Mouse (Mus musculus) gastrocnemius, postnatal 14 days (tissue): ENCODE data around the gene Ifnl2. TPM values are rescaled to one million over a fixed set of nuclear protein-coding genes. Genes with fewer than 3 reads are reported as not detected.
A peak's percentile ranks its signal among the peaks of the same experiment; 100 is the strongest.
"Not testable (repeated sequence)": the region's sequence is repeated elsewhere in the genome, so short reads cannot be mapped to it uniquely, and the experiment has no call there.

Experiments
- DNase-seq: peaks from one replicate; pipeline ENCODE4 v3.0.0; 2021; ENCODE audit warnings: mixed read lengths
- intact Hi-C: fragments of 180-260 bp; cut with DNase I; formaldehyde crosslinking; loops from one replicate; pipeline ENCODE4 v1.15.1; 2025; ENCODE audit warnings: low total_unique reads
- long read RNA-seq, 2 experiments: library from polyadenylated mRNA; stranded (forward); transcript quantifications; one replicate each; pipeline ENCODE4 v2.0.0; 2021
- total RNA-seq, 2 experiments: library from RNA; stranded (reverse); gene quantifications; 2 replicates each; pipeline ENCODE4 v1.2.3; 2021

The Ifnl2 gene
- not detected for total RNA-seq
- long read RNA-seq, experiment 1, result 0 reads
- long read RNA-seq, experiment 2, result 0 reads

DNA sequence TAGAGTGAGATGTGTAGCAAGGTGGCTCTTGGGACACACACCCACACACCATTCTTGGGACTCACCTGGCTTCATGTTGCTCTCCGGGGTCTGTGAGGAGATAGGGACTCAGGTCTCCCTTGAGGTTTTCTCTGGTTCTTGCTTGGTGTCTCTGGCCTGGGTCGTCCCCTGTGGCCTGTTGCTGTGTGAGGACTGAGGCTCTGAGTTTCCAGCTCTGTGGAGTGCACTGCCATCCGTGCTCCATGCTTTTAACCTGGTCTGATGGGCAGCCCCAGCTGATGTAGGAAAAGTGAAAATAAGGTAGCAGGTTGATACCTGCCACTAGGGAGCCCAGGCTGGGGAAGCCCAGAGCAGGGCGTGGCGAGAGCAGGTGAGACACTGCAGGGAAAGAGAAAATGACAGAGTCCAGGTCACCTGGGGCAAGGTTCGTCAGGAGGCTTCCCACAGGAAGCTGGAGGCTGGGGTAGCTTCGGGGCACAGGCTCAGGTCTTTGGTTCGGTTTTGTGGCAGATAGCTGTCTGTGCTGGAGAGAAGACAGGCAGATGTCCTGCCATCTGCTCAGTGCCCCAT, at the start of gene Ifnl2:
Gene Ifnl2 (minus strand): TSS at position 51 of the 570 bp plus-strand sequence.
- DNase-seq, intact Hi-C loops: not testable (repeated sequence)

DNA sequence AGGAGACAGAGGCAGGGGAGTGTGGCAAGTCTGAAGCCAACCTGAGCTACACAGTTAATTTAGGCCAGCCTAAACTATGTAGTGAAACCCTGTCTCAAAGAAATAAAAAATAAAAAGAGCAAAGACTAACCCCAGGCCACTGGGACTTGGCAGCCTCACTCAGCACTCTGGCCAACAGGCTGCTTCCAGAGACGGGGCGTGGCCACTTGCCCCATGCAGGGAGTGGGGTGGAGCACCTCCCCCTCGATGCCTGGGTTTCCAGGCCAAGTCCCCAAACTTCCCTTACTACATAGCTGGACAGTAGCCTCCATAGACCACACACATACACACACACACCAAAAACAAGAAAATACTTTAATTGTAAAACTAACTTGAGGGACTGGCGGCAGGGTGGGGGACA, 48.2 kb upstream of the Ifnl2 start:
- intact Hi-C loops, result no loop called here
- peak; percentile 81 for DNase-seq

DNA sequence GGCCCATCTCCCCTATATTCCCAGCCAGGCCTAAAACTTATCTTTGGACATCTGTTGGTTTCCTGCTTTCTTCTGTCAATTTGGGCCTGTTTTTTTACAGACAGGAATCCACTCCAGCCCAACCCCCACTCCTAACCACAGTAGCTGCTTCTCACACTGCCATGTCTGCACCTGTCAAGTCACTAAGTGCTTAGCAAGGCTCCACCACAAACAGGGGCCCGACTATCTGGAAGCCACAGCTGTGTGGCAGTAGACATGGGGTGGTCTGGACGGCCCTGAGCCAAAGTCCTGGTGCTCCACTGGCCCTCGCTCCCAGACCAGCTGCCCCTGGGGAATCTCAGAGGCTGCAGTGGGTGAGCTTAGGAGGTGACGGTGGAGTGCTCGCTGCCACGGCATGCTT, 47.5 kb upstream of the Ifnl2 start:
- intact Hi-C loops, result no loop called here
- DNase-seq, result no peak

DNA sequence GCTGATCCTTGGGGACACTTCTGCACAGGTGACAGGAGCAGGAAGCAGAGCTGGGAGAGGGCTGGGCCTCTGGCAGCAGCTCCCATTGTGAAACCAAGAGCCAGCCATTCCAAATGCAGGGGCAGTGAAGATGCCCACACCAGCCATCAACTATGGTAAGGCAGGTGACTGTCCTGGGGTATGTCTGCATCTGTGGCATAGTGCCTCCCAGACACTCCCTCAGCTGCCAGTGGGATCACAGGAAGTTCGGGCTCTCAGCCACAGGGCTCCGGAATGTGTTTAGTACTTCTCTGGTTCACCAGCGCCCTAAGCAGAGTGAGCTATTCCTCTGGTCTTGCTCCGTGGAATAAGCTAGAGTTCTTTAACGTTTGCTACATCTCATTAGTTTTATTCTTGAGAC, 46.8 kb upstream of the Ifnl2 start:
- intact Hi-C loops, result no loop called here
- DNase-seq, result no peak

DNA sequence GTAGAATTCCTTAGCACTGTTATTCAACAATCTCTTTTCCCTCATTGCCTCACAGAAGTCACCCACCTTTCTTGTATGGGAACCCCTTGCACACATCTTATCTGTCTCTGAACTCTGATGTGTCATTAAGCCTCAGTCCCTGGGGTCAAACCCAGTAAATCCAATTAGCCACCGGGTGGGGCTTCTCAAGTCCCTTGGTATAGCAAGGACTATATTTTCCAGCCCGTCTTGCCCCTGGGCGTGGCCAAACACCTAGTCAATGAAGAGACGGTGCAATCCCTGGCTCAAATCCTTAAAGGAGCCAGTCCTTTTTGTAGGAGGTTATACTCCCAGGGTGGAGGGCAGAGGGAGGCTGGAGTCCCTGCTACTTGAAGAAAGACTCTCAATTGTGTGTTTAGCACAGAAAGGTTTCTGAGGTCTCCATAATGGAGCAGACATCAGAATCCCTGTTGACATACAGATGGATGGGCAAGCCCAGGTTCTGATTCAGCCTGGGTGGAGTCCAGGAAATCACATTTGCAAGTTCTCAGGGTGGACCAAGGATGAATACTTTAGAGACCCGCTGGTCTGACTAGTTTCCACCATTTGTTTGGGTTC, 45.8 kb upstream of the Ifnl2 start:
- intact Hi-C loops, result no loop called here
- no peak for DNase-seq

DNA sequence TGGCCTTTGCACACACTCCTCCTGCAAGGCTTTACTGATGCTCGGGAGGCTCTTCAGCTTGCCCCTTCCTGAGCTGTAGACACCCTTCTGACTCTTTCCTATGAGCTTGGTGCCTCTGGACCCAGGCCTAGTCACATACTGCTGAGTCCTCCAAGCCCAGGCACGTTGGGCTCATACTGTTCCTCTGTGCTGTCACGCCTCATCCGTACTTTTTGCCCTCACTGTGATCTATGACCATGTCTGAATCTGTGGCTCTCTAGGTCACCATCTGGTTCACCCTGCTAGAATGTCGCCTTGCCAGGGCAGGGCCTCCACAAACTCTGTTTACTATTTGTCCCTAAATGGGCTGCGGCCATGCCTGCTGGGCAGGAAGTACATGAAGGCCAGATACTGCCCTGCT, 42.8 kb upstream of the Ifnl2 start:
- DNase-seq, result no peak
- intact Hi-C loops, result no loop called here

DNA sequence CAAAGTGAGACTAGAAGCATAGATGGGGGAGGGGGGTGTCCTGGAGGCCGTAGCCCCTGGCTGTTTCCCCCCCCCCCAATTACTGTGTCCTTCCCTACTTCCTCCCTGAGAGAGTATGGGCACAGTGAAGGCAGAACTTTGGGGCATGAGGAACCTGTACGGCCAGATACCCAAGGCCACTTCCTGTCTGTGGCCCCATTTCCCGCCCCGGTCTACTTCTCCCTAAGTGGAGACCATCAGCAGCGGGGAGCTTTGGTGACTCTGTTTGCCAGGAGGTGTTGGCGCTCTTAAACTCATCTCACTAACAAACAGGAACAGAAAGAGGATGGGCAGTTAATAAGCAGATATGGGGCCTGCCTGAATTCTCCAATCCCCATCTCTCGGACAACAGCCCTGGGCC, 37.4 kb upstream of the Ifnl2 start:
- DNase-seq, result no peak
- intact Hi-C loops, result loop anchor here (10.0 kb wide), 1 partner anchor 63 kb away; no protein-coding TSS in a partner anchor

DNA sequence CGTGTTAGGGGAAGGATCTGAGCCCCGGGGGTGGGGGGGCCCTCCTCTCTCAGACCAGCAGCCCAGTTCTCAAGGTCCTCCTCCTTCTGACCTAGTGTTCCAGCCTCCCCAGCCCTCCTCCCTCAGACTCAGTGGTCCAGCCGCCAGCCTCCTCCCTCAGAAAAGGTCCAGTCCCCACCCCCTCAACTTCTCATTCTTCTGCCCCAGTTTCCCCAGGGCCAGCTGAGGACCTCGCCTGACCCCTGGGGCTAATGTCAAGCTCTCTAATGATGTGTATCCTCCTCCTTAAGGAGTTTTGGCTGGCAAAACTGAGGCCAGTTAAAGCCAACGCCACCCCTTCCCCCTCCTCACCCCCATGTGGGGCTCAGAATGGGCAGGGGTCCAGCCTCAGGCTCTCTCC, 36.9 kb upstream of the Ifnl2 start, which contains the start of gene Nccrp1:
Gene Nccrp1 (minus strand): TSS at position 101 of the 400 bp plus-strand sequence.
- DNase-seq, result no peak
- intact Hi-C loops, result loop anchor here (10.0 kb wide), 1 partner anchor 62 kb away; no protein-coding TSS in a partner anchor

DNA sequence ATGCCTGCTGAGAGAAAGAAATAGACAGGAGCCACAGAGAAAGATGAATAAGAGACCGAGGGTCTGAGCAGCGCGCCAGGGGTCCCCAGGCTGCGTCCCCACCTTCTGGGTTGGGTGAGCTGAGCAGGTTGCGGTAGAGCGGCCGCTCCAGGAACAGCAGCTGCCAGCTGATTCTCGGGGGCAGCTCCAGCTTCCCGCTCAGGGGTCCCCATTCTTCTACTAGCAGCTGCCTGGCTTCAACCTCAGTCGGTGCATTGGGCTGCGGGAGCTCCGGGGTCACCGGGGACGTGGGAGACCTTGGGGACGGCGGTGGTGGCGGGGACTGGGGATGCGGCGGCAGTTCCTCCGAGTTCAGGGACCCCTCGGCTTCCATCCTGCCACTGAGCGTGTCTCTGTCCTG, 36.4 kb upstream of the Ifnl2 start:
- no peak for DNase-seq
- intact Hi-C loops, result loop anchor here (10.0 kb wide), 1 partner anchor 62 kb away; no protein-coding TSS in a partner anchor

DNA sequence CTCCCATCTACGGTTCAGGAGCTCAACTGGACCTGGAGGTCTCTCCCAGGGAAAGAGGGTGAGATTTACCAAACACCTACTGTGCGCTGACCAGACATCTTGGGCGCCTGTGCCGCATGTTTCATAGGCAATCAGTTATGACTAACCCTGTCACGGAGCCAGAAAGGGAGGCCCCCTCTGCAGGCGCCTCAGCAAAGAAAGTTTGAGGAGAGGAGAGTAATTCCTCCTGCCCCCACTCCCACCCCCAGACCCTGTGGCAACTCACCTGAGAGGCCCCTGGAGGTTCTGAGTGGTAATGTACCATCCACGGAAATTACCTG, 35.6 kb upstream of the Ifnl2 start:
- DNase-seq, result no peak
- intact Hi-C loops, result loop anchor here (10.0 kb wide), 1 partner anchor 61 kb away; no protein-coding TSS in a partner anchor

DNA sequence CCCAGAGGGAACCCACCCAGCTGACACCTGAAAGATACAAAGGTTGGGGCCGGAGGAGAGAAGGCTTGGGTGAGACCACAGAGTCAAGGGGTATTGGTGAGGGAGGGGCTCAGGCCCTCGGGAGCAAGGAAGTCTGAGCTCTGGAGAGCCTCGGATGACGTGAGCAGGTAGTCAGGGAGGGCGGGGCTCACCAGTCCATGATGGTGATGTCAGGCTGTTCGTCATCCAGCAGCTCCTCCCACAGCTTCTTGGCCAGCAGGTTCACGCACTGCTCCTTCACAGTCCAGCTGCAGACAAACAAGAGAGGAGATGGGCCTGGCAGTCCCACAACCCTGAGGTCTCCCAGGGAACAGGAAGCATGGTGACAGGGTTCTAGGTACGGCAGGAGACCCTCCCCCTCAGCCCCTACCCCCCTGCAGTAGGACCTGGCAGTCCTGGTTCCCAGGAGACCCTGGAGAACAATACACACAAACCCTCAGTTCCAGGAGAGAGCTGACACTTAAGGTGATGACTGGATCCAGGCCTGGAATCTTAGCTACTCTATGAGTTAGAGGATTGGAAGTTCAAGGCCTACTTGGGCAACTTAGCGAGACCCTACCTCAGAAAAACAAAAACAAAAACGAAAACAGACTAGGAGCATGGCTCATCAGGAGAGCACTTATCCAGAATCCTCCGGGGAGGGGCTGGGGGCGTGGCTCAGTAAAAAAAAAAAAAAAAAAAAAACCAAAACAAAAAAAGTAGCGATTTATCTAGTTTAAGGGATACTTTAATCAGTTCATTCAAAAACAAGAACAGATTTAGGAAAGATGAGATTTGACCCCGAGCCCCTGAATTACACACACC, 35.0 kb upstream of the Ifnl2 start:
- no peak for DNase-seq
- intact Hi-C loops, result loop anchor here (10.0 kb wide), 1 partner anchor 60 kb away; no protein-coding TSS in a partner anchor

DNA sequence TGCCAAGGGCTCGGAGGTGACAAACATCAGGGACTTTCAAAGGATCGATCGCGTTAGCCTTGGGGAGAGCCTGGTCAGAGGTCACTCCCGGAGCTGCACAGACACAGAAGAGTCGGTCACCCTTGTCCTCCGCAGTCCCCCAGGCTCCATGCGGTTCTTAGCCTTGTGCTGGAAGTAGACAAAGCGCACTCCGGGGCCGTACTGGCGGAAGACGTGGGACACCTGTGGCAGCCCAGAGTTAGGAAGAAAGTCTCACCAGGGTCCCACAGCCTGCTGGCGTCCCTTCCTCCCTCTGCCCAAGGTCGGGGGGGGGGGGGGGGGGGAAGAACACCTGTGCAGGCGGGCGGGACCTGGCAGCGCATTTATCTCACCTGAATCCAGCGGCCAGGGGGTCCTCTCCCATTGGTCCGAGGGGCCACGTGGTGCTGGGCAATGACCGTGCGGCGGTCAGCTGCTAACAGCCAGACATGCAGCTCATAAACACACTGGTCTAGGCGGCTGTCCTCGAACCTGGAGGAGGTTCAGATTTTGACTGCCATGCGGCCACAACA, 33.9 kb upstream of the Ifnl2 start:
- intact Hi-C loops, result loop anchor here (10.0 kb wide), 1 partner anchor 59 kb away; no protein-coding TSS in a partner anchor

DNA sequence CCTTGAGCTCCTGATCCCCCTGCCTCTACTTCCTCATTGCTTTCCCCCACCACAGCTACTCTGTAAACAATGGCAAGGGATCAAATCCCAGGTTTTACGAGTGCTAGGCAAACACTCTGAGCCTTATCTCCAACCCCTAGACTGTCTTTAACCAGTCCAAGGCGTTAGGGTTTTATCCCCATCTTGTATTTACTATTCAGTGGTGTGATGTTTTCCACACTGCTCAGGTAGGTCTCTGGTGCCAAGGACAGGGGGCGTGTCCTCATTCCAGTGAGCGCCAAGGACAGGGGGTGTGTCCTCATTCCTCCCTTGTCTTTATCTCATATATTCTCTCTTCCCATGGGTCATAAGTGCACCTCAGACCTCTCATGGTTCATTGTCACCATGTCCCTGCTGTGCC, 30.3 kb upstream of the Ifnl2 start, which contains the start of gene Sycn:
Gene Sycn (plus strand): TSS at position 360 of the 400 bp plus-strand sequence.
- intact Hi-C loops, result loop anchor here (10.0 kb wide), 1 partner anchor 56 kb away; no protein-coding TSS in a partner anchor

More for the DNA sequence above, 33.9 kb upstream of the Ifnl2 start:
- no peak for DNase-seq

DNA sequence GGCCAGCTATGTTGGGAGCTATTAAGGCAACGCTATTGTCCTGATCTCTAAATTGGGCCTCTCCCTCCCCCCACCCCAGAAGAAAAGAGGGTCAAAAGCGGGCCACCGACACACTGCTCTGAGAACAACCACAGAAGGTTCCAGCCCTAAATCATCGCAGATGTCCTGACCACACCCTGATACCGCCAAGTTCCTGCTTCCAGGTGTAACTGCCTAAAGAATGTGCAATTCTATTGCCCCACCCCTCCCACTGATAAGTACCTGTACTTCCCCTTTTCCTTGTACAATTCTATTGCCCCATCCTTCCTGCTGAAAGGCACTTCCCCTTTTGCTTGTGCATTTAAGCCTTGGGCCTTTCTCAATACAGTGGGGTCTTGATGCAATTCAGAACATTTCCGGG, 28.6 kb upstream of the Ifnl2 start:
- DNase-seq, intact Hi-C loops: not testable (repeated sequence)

More for the DNA sequence above, 30.3 kb upstream of the Ifnl2 start, which contains the start of gene Sycn:
- DNase-seq, result no peak

DNA sequence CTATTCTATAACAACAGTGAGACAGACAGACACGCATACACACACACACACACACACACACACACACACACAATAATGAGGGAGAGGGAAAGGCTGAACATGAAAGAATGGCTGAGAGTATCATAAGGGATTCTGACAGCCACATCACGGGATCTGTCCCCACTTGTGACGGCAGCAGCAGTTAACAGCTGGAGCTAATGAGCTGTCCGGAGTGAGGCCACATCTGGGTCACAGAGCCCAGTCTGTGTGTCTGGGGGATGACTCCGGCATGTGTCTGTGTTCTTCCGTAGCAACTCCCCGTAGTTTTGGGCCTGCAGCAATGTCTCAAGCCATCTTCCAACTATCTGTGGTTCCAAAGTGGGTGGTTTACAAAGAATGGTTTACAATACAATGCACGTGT, 21.8 kb upstream of the Ifnl2 start:
- intact Hi-C loops, result no loop called here
- DNase-seq, result no peak

DNA sequence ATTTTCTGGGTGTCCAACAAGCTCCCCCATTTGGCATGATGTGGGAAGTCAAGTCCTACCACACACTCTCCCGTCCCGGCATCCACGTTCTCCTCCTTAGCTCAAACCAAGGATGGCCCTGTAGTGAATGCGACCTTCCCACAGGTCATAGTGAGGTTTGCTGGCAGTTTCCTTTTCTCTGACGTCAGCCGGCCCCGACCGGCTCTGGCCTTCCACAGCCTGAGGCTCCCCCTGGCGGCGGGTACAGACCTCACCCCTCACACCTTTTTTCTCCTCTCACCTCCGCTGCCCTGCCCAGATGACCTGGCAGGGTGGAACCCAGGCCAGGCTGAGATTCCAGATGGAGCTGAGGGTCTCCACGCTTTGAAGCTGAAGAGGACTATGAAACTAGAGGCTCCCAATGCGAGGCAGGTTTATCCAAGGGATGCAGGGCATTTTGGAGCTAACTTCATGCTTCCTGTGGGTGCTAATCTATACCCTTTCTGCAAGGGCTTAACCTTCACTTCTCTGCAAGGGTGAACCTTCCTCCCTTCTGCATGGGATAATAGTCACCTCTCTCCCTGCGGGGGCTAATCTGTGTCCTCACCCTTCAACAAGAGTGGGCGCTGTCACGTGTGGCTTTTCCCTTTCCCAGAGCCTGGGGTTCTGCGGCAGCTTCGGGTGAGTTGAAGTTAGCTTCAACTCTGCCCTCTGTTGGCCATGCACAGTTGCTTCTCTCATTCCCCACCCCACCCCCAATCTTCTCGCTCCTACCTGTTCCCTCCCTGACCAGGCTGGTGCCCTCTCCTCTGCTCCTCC, 17.9 kb upstream of the Ifnl2 start:
- intact Hi-C loops, result loop anchor here (5.0 kb wide), 1 partner anchor 81 kb away; no protein-coding TSS in a partner anchor
- peak; percentile 83 for DNase-seq

DNA sequence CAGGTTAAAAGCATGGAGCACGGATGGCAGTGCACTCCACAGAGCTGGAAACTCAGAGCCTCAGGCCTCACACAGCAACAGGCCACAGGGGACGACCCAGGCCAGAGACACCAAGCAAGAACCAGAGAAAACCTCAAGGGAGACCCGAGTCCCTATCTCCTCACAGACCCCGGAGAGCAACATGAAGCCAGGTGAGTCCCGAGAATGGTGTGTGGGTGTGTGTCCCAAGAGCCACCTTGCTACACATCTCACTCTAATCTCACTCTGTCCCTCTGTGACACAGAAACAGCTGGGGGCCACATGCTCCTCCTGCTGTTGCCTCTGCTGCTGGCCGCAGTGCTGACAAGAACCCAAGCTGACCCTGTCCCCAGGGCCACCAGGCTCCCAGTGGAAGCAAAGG, 12.3 kb upstream of the Ifnl2 start, which contains the start of gene Ifnl3:
Gene Ifnl3 (plus strand): TSS at position 301 of the 400 bp plus-strand sequence.
- DNase-seq, intact Hi-C loops: not testable (repeated sequence)

DNA sequence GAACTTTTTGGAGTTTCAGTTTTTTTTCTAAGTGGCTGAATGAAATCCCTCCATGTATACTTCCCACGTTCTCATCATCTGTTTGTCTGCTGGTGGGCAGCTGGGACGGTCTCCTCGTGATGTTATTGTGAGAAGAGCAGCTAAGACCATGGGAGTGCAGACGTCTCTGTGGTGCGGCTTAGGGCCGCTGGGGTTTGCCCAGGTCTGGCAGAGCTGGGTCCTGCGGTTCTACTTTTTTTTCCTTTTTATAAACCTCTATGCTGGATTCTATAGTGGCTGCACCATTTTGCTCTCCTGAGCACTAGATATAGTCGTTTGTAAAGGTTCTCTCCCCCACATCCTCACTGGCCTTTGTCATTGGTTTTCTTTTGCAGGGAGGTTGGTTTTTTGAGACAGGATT, 1.2 kb upstream of the Ifnl2 start:
- DNase-seq, result no peak
- intact Hi-C loops, result no loop called here

DNA sequence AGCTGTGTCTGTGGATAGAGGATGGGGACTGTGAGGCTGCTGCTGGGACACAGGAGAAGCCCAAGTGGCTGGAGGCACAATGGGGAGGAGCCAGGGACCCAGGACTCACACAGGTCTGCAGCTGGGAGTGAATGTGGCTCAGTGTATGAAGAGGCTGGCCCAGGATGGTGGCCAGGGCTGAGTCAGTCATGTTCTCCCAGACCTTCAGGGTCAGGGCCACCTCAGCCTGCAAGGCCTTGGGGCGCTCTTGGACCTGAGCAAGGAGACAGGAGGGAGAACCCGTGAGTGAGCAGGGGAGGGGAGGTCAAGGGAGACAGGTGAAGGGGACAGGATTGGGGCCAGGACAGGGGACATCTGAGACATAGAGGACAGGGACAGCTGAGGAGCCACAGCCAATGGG, 1.1 kb downstream of the Ifnl2 start:
- intact Hi-C loops, result not testable (repeated sequence)

More for the DNA sequence above, 1.1 kb downstream of the Ifnl2 start:
- DNase-seq, result not testable (repeated sequence)
